Mouse (Mus musculus) ZHBTc4 (cell line): Measurements from ENCODE around the gene Kl.

ENCODE experiments used
- DNase-seq: peaks from one replicate; pipeline ENCODE4 v3.0.0-alpha.2; 2011; ENCODE audit warnings: low read depth, low spot score

The Kl gene

GRCm38 (mm10) chr5:151027171-151027570, 74.8 kb downstream of the Kl start:
- no peak for DNase-seq

- peak; percentile 21 for DNase-seq
Observed at GRCm38 (mm10) chr5:151028906-151029305, 76.5 kb downstream of the Kl start.

DNA sequence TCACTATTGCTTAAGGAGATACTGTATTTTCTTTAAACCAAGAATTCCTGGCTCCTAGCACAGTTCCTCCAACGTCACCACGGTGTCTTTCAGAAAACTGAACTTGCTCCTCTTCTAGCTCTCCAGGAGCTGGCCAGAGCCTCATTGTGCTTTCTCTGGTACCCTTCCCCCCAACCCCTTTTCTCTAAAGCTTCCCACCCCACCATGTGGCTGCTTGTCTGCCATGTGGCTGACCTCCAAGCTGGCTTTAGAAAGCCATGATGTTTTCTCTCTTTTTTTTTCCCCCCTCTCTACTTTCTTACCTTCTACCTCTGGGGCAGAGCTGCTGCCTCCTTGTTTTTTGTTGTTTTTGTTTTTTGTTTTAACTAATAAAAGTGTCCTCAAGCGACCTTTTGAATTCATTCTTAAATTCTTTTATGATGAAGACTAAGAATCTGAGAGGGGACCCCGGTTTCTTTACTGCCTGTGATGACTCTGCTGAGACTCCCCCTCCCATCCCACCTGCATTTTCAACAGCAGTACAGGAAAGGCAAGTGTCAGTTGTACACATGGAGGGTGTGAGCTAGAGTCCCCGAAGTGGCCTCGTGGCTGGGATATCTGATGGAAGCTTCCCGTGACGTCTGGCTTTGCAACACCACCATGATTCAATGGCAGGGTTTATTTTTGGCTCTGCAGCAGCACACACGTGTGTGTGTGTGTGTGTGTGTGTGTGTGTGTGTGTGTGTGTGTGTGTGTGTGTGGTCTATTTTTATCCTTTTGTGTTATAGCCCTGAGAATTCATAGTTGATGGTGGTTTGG, 82.5 kb downstream of the Kl start:
- DNase-seq: no peak

DNA sequence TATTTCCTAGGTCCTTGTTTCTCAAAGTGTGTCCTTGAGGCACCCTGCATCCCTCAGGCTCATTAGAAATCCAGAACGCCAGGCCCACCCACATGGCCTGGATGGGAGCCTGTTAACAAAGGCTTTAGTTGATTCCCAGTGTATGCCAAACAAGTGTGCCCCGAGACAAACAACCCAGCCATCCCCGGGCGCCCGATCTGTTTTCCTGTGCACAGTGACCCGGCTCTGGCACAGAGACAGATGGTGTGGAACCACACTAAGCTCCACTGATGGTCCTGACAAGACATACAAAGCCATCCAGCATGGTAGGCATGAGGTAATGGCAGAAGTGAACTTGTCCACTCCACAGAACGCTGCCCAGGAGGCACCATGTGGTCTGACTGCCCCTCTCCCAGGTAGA, 85.5 kb downstream of the Kl start:
- DNase-seq: no peak

DNA sequence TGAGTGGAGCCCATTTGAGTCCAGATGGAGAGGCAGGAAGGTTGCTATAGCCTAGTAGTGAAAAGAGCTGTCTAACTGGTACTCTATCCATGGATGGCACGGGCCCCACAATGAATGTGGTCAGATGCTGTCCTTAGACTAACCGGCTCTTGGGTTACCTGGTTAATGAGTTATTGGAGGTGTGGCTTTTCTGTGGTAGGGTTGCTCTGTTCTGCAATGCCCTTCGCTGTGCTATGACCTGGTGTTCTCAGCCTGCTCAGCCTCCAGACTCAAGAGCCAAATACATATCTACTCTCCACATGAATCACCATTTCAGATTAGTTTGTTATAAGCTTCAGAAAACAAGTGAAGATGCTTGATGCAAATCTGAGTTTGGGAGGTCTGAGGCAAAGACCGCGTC, 90.5 kb downstream of the Kl start:
- no peak for DNase-seq
